Comparison of ENCODE assay signal across 11 mouse cellular contexts in the genomic region with DNA sequence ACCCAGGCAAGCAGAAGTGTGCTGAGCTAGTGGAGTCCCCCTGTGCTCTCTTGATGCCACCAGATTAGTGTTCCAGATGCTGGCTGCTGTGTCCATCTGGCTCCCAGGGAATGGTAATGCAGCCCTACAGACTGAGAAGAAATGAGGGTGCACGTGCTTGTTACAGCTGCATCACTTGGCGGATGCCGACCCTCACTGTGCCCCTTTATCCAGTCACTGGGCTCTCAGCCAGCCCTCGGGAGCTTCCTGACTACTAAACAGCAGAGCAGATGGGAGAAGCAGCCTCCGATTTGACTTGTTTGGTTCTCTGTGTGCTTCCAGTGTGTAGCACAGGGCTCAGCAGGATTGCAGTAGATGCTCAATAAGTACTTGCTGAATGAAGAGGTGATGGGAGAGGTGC.
DNase-seq lines count a peak whose midpoint lies in the region; ATAC-seq and TF ChIP-seq lines count a peak whose summit lies in the region.
"Had no signal": no experiment of that assay in that cellular context is flagged by ENCODE, and none has a peak within 500 bp of the region (broad histone marks: within the 10 kb centered on the region; RNA-seq: fewer than 3 reads in every experiment).

No protein-coding gene starts in this region.

- intact Hi-C loops in heart, postnatal 10 days (cut with DNase I), result no loop called here

- no peak overlapping the region for H3K4me3 ChIP-seq in hindbrain, embryonic 14.5 days (replicated peaks; ENCODE audit: low read length)
- H3K4me3 ChIP-seq in hindbrain, embryonic 12.5 days, result no peak overlapping the region
- no peak overlapping the region for H3K4me3 ChIP-seq in forebrain, embryonic 16.5 days (replicated peaks; ENCODE audit: low read length)
- no peak overlapping the region for H3K4me3 ChIP-seq in layer of hippocampus, adult 2 months
- H3K4me3 ChIP-seq: heart, embryonic 13.5 days; liver, embryonic 12.5 days had no signal

- no peak overlapping the region for H3K4me2 ChIP-seq in hindbrain, embryonic 14.5 days (replicated peaks)
- no peak overlapping the region for H3K4me2 ChIP-seq in hindbrain, embryonic 12.5 days (replicated peaks)
- no peak overlapping the region for H3K4me2 ChIP-seq in forebrain, embryonic 16.5 days (ENCODE audit: low read length)
- H3K4me2 ChIP-seq: heart, embryonic 13.5 days; liver, embryonic 12.5 days had no signal

- ATAC-seq in hindbrain, embryonic 14.5 days (ENCODE audit: low FRiP score), result no peak
- no peak for ATAC-seq in hindbrain, embryonic 12.5 days (ENCODE audit: low FRiP score)
- peak; percentile 69 for ATAC-seq in forebrain, embryonic 16.5 days
- ATAC-seq: liver, embryonic 12.5 days had no signal

- H3K27ac ChIP-seq in hindbrain, embryonic 14.5 days, result no peak overlapping the region
- no peak overlapping the region for H3K27ac ChIP-seq in hindbrain, embryonic 12.5 days
- H3K27ac ChIP-seq in forebrain, embryonic 16.5 days (ENCODE audit: low read length), result no peak overlapping the region
- no peak overlapping the region for H3K27ac ChIP-seq in layer of hippocampus, adult 2 months
- H3K27ac ChIP-seq: heart, embryonic 13.5 days; liver, embryonic 12.5 days had no signal

- no peak overlapping the region for H3K9ac ChIP-seq in hindbrain, embryonic 14.5 days
- H3K9ac ChIP-seq in hindbrain, embryonic 12.5 days, result no peak overlapping the region
- H3K9ac ChIP-seq in forebrain, embryonic 16.5 days (replicated peaks; ENCODE audit: low read depth, low read length), result no peak overlapping the region
- H3K9ac ChIP-seq: heart, embryonic 13.5 days; liver, embryonic 12.5 days had no signal

- no peaks in the 10 kb centered on the region for H3K9me3 ChIP-seq in hindbrain, embryonic 14.5 days (ENCODE audit: control insufficient read depth, low read length)
- H3K9me3 ChIP-seq in hindbrain, embryonic 12.5 days (replicated peaks), result no peaks in the 10 kb centered on the region
- H3K9me3 ChIP-seq in forebrain, embryonic 16.5 days (ENCODE audit: control insufficient read depth, low read length), result no peaks in the 10 kb centered on the region
- H3K9me3 ChIP-seq: heart, embryonic 13.5 days; liver, embryonic 12.5 days had no signal

- WGBS in hindbrain, embryonic 14.5 days, result 32% methylated on average over 5 of the region's 5 CpGs
- 50% methylated on average over 5 of the region's 5 CpGs for WGBS in hindbrain, embryonic 12.5 days
- WGBS in forebrain, embryonic 16.5 days, result 12% methylated on average over 5 of the region's 5 CpGs

- peak; percentile 68 for DNase-seq in hindbrain, embryonic 14.5 days (ENCODE audit: low spot score)
- DNase-seq in layer of hippocampus, adult 2 months (ENCODE audit: low spot score in 2 of 2), result peak; percentile 37 to 54
- DNase-seq in right cerebral cortex, adult 2 months (ENCODE audit: low spot score in 2 of 2), result peak; percentile 13 to 18
- no peak for DNase-seq in adipocyte (ENCODE audit: low spot score)
- no peak for DNase-seq in heart, postnatal 10 days
- DNase-seq: kidney, adult 9 months; thymus, adult 18-20 months had no signal

- H3K27me3 ChIP-seq in hindbrain, embryonic 14.5 days (ENCODE audit: control insufficient read depth, insufficient read depth, low read length), result no peaks in the 10 kb centered on the region
- no peaks in the 10 kb centered on the region for H3K27me3 ChIP-seq in hindbrain, embryonic 12.5 days
- H3K27me3 ChIP-seq in forebrain, embryonic 16.5 days (replicated peaks; ENCODE audit: control insufficient read depth, insufficient read depth, low read length), result no peaks in the 10 kb centered on the region
- H3K27me3 ChIP-seq: liver, embryonic 12.5 days had no signal

- H3K4me1 ChIP-seq in hindbrain, embryonic 14.5 days (replicated peaks; ENCODE audit: control insufficient read depth, insufficient read depth, low read length), result no peaks in the 10 kb centered on the region
- H3K4me1 ChIP-seq in hindbrain, embryonic 12.5 days, result peaks cover 6% of the 10 kb centered on the region; the same call in 1 of the 2 replicates
- H3K4me1 ChIP-seq in forebrain, embryonic 16.5 days (replicated peaks; ENCODE audit: control insufficient read depth, insufficient read depth, low read length), result no peaks in the 10 kb centered on the region
- H3K4me1 ChIP-seq: liver, embryonic 12.5 days had no signal

- no peaks in the 10 kb centered on the region for H3K36me3 ChIP-seq in hindbrain, embryonic 14.5 days (replicated peaks; ENCODE audit: control insufficient read depth, insufficient read depth)
- no peaks in the 10 kb centered on the region for H3K36me3 ChIP-seq in hindbrain, embryonic 12.5 days
- no peaks in the 10 kb centered on the region for H3K36me3 ChIP-seq in forebrain, embryonic 16.5 days (ENCODE audit: control insufficient read depth, insufficient read depth)
- H3K36me3 ChIP-seq: heart, embryonic 13.5 days; liver, embryonic 12.5 days had no signal

- no peak for TF ChIP-seq CTCF in layer of hippocampus, adult 2 months (conservative IDR thresholded peaks at IDR 0.05)

Comparison
In these comparisons a context has a peak if more than half of its experiments do, and no peak if none do; other contexts are left out.
1. DNase-seq: peak in hindbrain, embryonic 14.5 days (single experiment), layer of hippocampus, adult 2 months (2 of 2) and right cerebral cortex, adult 2 months (2 of 2); none in adipocyte (single experiment) and heart, postnatal 10 days (0 of 2).